Mouse (Mus musculus) hindbrain, embryonic 14.5 days (tissue): ENCODE results near the gene Dcaf8. TPM values are rescaled to one million over a fixed set of nuclear protein-coding genes. Genes with fewer than 3 reads are reported as not detected.

Source experiments
- ATAC-seq: fragments of 200-750 bp; cut with Nextera tagmentation; 2 replicates; pipeline ENCODE4 v1.8.0; 2017; ENCODE audit warnings: moderate number of reproducible peaks, mild to moderate bottlenecking, moderate TSS enrichment, moderate library complexity; ENCODE audit not compliant: low FRiP score
- DNase-seq: peaks from one replicate; pipeline ENCODE4 v3.0.0-alpha.2; 2015; ENCODE audit warnings: low spot score
- H3K27ac ChIP-seq: fragments of 300-500 bp; sonication (generic); 2 replicates; pipeline ENCODE4 v1.5.1; 2014; ENCODE audit warnings: mild to moderate bottlenecking, moderate library complexity
- H3K27me3 ChIP-seq: fragments of 300-500 bp; sonication (generic); 2 replicates; pipeline ENCODE4 v1.6.1; 2014; ENCODE audit warnings: mild to moderate bottlenecking, low read length, mixed read lengths; ENCODE audit not compliant: control insufficient read depth, insufficient read depth
- H3K36me3 ChIP-seq: fragments of 300-500 bp; sonication (generic); replicated peaks from 2 replicates; pipeline ENCODE4 v1.6.1; 2014; ENCODE audit not compliant: control insufficient read depth, insufficient read depth
- H3K4me1 ChIP-seq: fragments of 300-500 bp; sonication (generic); replicated peaks from 2 replicates; pipeline ENCODE4 v1.6.1; 2014; ENCODE audit warnings: antibody characterized with exemption, low read length, mixed read lengths; ENCODE audit not compliant: control insufficient read depth, insufficient read depth
- H3K4me2 ChIP-seq: fragments of 300-500 bp; sonication (generic); replicated peaks from 2 replicates; pipeline ENCODE4 v1.6.1; 2014; ENCODE audit warnings: mild to moderate bottlenecking, moderate library complexity
- H3K4me3 ChIP-seq: fragments of 300-500 bp; sonication (generic); replicated peaks from 2 replicates; pipeline ENCODE4 v1.5.1; 2014; ENCODE audit warnings: mild to moderate bottlenecking, low read length
- H3K9ac ChIP-seq: fragments of 300-500 bp; sonication (generic); 2 replicates; pipeline ENCODE4 v1.6.1; 2014
- H3K9me3 ChIP-seq: fragments of 300-500 bp; sonication (generic); 2 replicates; pipeline ENCODE4 v1.6.1; 2016; ENCODE audit warnings: low read length; ENCODE audit not compliant: control insufficient read depth
- WGBS: fragments of 180-500 bp; shearing (Covaris S2); extraction: QIAGEN DNeasy Blood & Tissue Kit; methylation state at CpG from one replicate; pipeline ENCODE4 v1.1.7; 2014; 5-methylcytosine and 5-hydroxymethylcytosine counted together
- polyA plus RNA-seq: library from polyadenylated mRNA; unstranded; fragments of >200 nt; fragmentation: Nextera tagmentation; extraction: Ambion mirVana; gene quantifications from 2 replicates; pipeline ENCODE4 v1.2.1, GENCODE M21; 2014

Dcaf8 gene
- polyA plus RNA-seq, 1 experiment from 2014 or later, result 70.1 TPM

DNA sequence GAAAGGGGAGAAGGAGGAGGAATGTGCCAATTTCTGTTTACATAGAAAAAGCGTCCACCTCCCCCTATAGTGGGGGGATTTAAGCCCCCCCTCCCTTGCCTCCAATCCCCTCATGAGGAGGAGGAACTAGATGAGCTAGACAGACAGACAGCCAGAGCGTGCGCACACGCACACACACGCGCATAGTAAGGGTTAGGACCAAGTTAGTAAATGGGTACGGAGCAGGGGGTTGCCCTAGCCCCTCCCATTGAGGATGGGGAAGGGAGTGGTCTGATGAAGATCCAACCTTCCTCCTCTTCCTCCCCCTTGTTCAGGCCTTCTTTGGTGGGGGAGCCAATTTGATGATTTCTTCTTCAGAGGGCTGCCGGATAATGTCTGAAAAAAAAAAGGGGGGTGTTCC, 50.4 kb downstream of the Dcaf8 start:
- no peaks in the 10 kb centered on the region for H3K27me3 ChIP-seq
- no peaks in the 10 kb centered on the region for H3K9me3 ChIP-seq
- no peak for ATAC-seq
- no peak for DNase-seq
- peaks cover 33% of the 10 kb centered on the region for H3K4me1 ChIP-seq
- H3K9ac ChIP-seq, result no peak overlapping the region
- 85% methylated on average over 8 of the region's 8 CpGs for WGBS
- H3K36me3 ChIP-seq, result peaks cover 73% of the 10 kb centered on the region
- no peak overlapping the region for H3K4me2 ChIP-seq
- H3K4me3 ChIP-seq, result no peak overlapping the region
- no peak overlapping the region; the same call in 1 of the 2 replicates for H3K27ac ChIP-seq

DNA sequence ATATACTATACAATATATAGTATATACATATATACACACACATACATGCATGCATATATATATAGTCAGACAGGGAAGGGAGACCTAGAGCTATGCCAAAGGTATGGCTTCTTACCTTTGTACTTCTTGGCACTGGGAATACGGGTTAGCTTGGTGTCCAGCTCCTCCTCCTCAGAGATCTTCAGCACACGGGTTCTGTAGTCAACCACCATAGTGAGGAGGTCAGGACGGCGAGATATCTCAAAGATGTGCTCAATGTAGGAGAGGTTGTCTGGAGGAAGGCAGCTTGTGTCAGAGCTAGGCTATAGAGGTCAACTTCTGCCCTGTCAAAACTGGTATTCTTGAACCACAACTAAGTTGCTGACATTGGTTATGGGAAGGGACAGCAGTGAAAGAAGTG, 51.1 kb downstream of the Dcaf8 start:
- no peak for ATAC-seq
- Histone ChIP-seq H3K9ac (no peak overlapping the region), H3K9me3 (no peaks in the 10 kb centered on the region), H3K27me3 (no peaks in the 10 kb centered on the region), H3K27ac (no peak overlapping the region), H3K36me3 (peaks cover 67% of the 10 kb centered on the region), H3K4me3 (no peak overlapping the region), H3K4me2 (no peak overlapping the region), H3K4me1 (peaks cover 40% of the 10 kb centered on the region)
- DNase-seq, result no peak
- WGBS, result 89% methylated on average over 4 of the region's 4 CpGs

DNA sequence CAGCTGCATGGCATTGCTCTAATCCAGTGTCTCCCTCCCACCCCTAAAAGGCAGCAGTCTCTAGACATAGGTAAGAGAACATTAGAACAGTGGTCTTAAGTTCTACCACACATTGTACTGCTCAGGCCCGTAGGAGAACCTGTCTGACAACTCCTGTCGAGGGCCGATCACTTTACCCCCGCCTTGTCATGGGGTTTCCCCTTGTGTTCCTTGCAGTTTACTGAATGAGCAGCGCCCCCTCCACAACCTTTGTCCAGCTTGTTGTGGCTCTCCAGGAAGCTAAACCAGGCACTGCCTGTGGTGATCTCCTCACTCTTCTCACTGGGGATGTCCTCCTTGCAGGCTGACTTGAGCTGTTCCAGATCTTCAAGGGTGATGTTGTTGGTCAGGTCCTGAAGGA, 52.3 kb downstream of the Dcaf8 start:
- ATAC-seq (no peak), DNase-seq (no peak)
- Histone ChIP-seq H3K9me3 (no peaks in the 10 kb centered on the region), H3K4me2 (peak overlapping the region; percentile 94), H3K27ac (peak overlapping the region; percentile 97), H3K36me3 (peaks cover 55% of the 10 kb centered on the region), H3K27me3 (no peaks in the 10 kb centered on the region), H3K9ac (0 out of 2 replicates have a peak overlapping the region, but pooled peaks have one; percentile 25), H3K4me1 (peaks cover 51% of the 10 kb centered on the region), H3K4me3 (no peak overlapping the region)
- WGBS, result 71% methylated on average over 5 of the region's 5 CpGs

DNA sequence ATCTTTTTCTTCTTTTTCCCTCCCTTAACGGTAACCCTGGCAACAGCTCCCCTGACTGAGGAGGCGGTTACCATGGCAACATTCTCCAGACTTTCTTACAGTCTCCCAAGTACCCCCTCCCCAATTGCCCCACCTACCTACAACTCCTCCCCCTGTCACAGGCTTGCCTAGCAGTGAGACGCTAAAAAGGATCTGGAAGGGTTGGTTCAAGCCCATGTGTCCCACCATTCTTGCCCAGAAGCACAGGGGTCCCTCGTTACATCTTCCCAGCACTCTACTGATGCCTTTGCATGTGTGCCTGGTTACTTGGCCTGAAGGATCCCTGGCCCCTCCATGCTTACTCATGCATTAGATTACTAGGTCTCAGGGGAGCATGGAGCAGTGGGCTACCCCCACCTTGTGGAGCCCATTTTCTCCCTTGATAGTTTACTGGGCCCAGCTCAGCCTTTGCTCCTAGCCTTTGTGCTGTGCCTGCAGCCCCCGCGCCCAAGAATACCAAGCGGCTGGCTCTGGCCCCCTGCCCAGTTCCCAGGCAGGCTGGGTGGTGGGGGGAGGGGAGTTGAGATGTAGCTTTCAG, 53.1 kb downstream of the Dcaf8 start:
- peak overlapping the region; percentile 37 for H3K9ac ChIP-seq
- no peaks in the 10 kb centered on the region for H3K27me3 ChIP-seq
- ATAC-seq, result peak; percentile 68
- 7% methylated on average over 7 of the region's 7 CpGs for whole genome bisulfite sequencing
- H3K9me3 ChIP-seq, result no peaks in the 10 kb centered on the region
- DNase-seq, result peak; percentile 79
- peak overlapping the region; percentile 97 for H3K27ac ChIP-seq
- peak overlapping the region; percentile 94 for H3K4me2 ChIP-seq
- no peak overlapping the region for H3K4me3 ChIP-seq
- H3K36me3 ChIP-seq, result peaks cover 48% of the 10 kb centered on the region
- H3K4me1 ChIP-seq, result peaks cover 57% of the 10 kb centered on the region

DNA sequence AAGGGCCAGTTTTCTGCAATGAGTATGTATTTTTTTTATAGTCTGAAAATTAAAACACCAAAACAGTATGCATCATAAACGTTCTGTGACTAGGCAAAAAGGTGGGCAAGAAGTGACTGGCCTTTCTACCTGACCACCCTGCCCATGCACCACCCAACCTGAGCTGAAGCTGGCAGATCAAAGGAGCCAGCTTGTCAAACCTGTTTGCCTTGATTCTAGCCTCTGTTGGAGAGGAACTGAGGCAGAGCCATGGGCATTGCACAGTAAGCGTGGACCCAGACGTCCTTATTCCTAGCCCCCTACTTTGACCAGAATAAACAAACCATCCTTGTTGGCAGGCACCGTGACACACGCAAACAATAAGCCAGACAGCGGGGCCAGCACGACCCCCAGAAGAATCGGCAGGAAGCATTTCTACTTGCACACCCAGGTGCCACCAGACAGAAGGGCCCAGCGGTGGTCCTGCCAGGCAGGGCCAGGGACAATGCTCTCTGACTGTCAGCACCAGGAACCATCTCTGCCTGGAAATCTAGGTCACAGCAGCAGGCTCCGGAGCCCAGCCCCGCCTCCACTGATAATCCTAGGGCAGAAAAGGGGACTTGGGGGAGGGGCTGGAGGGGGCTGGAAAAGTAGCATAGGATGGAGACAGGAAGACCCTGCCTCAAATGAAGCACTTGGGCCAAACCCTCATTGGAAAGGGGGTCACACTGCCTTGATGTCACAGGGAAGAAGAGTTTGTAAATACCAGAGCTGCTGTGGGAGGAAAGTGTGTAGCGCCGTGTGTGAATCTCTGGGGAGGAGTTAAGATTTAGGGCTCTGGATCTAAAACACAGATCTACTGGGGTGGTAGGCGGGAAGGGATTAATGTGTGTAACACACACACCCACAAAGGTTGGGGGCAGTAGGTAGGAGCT, 54.3 kb downstream of the Dcaf8 start:
- ATAC-seq (no peak), DNase-seq (no peak)
- peak overlapping the region; percentile 50 for H3K9ac ChIP-seq
- no peaks in the 10 kb centered on the region for H3K9me3 ChIP-seq
- H3K36me3 ChIP-seq, result peaks cover 35% of the 10 kb centered on the region
- peaks cover 66% of the 10 kb centered on the region for H3K4me1 ChIP-seq
- H3K27me3 ChIP-seq, result no peaks in the 10 kb centered on the region
- H3K27ac ChIP-seq, result peak overlapping the region; percentile 97
- H3K4me2 ChIP-seq, result peak overlapping the region; percentile 94
- WGBS, result 7% methylated on average over 14 of the region's 14 CpGs
- H3K4me3 ChIP-seq, result peak overlapping the region; percentile 12

DNA sequence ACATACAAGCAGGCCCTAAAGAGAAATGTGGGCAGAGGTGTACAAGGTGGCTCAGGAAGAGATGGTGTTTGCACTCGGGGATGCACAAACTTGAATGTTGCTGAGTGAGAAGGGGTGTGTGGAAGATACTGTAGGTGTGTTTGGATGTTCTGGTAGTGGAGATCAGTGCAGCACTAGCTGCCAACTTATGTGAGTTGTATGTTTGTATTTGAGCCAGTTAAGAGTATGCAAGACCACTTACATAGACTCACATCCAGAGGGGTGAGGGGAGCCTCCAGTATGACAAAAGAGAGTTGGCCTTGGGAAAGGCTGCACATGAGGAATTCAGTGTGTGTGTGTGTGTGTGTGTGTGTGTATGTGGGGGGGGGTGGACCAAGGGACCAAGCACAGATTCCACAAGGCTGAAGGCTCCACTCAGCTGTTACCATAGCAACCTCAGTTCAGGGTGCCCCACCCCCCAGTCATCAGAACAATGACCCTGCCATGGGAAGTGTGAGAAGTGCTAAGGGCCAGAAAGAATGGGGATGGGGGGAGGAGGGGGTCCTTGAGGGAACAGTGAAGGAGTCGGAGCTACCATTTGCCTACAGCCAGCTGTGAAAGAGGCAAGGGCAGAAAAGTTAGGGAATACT, 55.1 kb downstream of the Dcaf8 start:
- H3K4me3 ChIP-seq, result peak overlapping the region; percentile 12; the same call in 1 of the 2 replicates
- peaks cover 69% of the 10 kb centered on the region for H3K4me1 ChIP-seq
- peak overlapping the region; percentile 98 for H3K9ac ChIP-seq
- WGBS, result 3% methylated on average over 2 of the region's 2 CpGs
- no peaks in the 10 kb centered on the region for H3K9me3 ChIP-seq
- peaks cover 27% of the 10 kb centered on the region for H3K36me3 ChIP-seq
- H3K4me2 ChIP-seq, result peak overlapping the region; percentile 94
- ATAC-seq (peak; percentile 18), DNase-seq (no peak)
- no peaks in the 10 kb centered on the region for H3K27me3 ChIP-seq
- peak overlapping the region; percentile 97 for H3K27ac ChIP-seq

DNA sequence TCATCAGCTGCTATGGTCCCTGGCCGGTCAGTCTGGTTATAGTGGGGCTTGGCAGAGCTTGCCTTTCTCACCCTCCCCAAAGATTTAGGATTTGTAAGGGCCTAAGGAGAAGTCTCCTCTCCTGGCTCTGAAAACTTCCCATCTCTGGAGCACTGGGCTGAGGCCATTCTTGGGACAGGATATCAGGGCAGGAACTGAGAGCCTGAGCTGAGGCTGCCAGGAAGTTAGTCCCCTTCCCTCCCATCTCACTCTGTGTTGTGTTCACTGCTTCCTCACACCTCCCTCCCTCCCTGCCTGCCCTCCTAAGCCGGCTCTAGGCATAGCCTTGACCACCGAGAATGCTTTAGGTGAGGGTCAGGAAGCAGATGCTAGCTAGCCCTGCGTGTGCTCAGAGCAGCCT, 55.7 kb downstream of the Dcaf8 start:
- ATAC-seq (no peak), DNase-seq (no peak)
- peak overlapping the region; percentile 97 for H3K27ac ChIP-seq
- no peaks in the 10 kb centered on the region for H3K27me3 ChIP-seq
- peak overlapping the region; percentile 94 for H3K4me2 ChIP-seq
- no peaks in the 10 kb centered on the region for H3K9me3 ChIP-seq
- H3K4me3 ChIP-seq, result peak overlapping the region; percentile 88; the same call in 1 of the 2 replicates
- peaks cover 69% of the 10 kb centered on the region for H3K4me1 ChIP-seq
- peak overlapping the region; percentile 98 for H3K9ac ChIP-seq
- WGBS, result 5% methylated on average over 4 of the region's 4 CpGs
- peaks cover 21% of the 10 kb centered on the region for H3K36me3 ChIP-seq

DNA sequence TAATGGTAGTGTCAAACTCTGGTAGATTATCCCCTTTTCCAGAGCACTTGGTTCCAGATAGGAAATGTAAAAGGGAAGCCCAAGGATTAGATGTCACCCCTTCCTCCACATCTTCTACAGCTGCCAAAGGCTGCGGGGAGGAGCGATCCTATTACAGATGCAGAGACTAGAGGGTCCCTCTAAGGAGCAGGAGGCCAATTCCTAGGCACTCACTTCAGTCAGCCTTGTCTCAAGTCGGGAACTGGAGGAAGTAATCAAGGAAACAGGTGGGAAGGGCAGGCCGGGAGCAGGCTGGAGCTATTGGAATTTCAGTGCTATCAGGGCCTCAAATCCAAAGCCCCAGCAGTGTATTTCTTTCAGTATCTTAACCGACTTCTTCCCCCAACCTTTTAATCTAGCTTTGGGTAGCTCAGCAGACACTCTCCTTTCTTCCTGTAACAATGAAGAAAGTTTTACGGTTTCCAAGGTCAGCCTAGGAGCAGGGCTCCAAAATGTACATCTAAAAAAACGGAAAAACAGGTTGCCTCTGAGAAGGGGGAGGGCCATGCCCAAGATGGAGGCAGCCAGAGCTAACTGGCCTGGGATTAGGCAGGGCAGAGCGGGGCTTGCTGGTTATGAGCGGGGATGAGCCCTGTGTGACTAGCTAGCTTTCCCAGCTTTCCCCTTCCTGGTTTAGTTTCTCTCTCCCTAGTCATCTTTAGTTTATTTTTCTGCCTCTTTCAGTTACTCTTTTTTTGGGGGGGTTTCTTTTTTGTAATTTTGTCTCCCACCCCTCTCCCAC, 56.3 kb downstream of the Dcaf8 start:
- Histone ChIP-seq H3K4me1 (peaks cover 69% of the 10 kb centered on the region), H3K36me3 (peaks cover 15% of the 10 kb centered on the region), H3K9me3 (no peaks in the 10 kb centered on the region), H3K4me3 (peak overlapping the region; percentile 88), H3K27me3 (no peaks in the 10 kb centered on the region), H3K4me2 (peak overlapping the region; percentile 94), H3K9ac (peak overlapping the region; percentile 98), H3K27ac (peak overlapping the region; percentile 97)
- ATAC-seq, result no peak
- WGBS, result 10% methylated on average over 9 of the region's 9 CpGs
- DNase-seq, result no peak
